Mouse (Mus musculus): ENCODE data around the gene Acadvl. TPM values are rescaled to one million over a fixed set of nuclear protein-coding genes. Genes with fewer than 3 reads are reported as not detected.
A peak's percentile ranks its signal among the peaks of the same experiment; 100 is the strongest.

Gene Acadvl
- polyA plus RNA-seq (2015; fragmentation: Nextera tagmentation; extraction: Ambion mirVana), result 311 and 331 TPM in 2 replicates

GRCm38 (mm10) chr11:70014880-70015558, at the start of gene Acadvl:
Gene Acadvl, minus strand, starts transcription at chr11:70015411.

GRCm38 (mm10) chr11:70053898-70054570, 38.8 kb upstream of the Acadvl start, which contains the start of gene Asgr1:
Gene Asgr1, plus strand, starts transcription at chr11:70054085.

GRCm38 (mm10) chr11:70016669-70017068, 1.5 kb upstream of the Acadvl start, which contains the start of gene Dlg4:
Gene Dlg4, plus strand, starts transcription at chr11:70016942.

GRCm38 (mm10) chr11:70000396-70000898, 14.8 kb downstream of the Acadvl start, which contains the start of gene Dvl2:
Gene Dvl2, plus strand, starts transcription at chr11:70000595.

GRCm38 (mm10) chr11:69995391-69995960, 19.7 kb downstream of the Acadvl start, which contains the start of gene Phf23:
Gene Phf23, plus strand, starts transcription at chr11:69995777.

GRCm38 (mm10) chr11:69990850-69991691, 24.1 kb downstream of the Acadvl start, which contains the start of gene Gabarap:
Gene Gabarap, plus strand, starts transcription at chr11:69991143.

GRCm38 (mm10) chr11:69982225-69982624, 33.0 kb downstream of the Acadvl start, which contains the start of gene Elp5:
Gene Elp5, minus strand, starts transcription at chr11:69982517.

GRCm38 (mm10) chr11:69981141-69981762, 34.0 kb downstream of the Acadvl start, which contains the start of gene Ctdnep1:
Gene Ctdnep1, plus strand, starts transcription at chr11:69981156.

GRCm38 (mm10) chr11:69964650-69965270, 50.5 kb downstream of the Acadvl start, which contains the start of gene Cldn7:
Gene Cldn7, plus strand, starts transcription at chr11:69964779.

MicroRNA genes within 50 kb of the gene (microRNA counts, 519-probe panel; counts per million panel counts)
- microRNA mmu-miR-324-3p (296 counts per million, percentile 58 among the panel's probes with 10 or more counts), microRNA mmu-miR-324-5p (3,504 counts per million, percentile 75 among the panel's probes with 10 or more counts)

Small RNAs within 50 kb of the gene (microRNA-seq; reads per million reads assigned to microRNA genes)
- 0 reads per million in 2 experiments for gene Gm44349
- 1,124 to 1,444 reads per million in 2 experiments for gene Mir324

Other genes with a start within 250 kb of the Acadvl start
- 2.5 and 2.9 TPM in 2 replicates for gene Zbtb4, start 249.5 kb downstream of the Acadvl start, polyA plus RNA-seq (2015; fragmentation: Nextera tagmentation; extraction: Ambion mirVana)
- 79.0 and 95.8 TPM in 2 replicates for gene Chrnb1, start 219.5 kb downstream of the Acadvl start, polyA plus RNA-seq (2015; fragmentation: Nextera tagmentation; extraction: Ambion mirVana)
- 1.5 and 2.2 TPM in 2 replicates for gene Fgf11, start 213.6 kb downstream of the Acadvl start, polyA plus RNA-seq (2015; fragmentation: Nextera tagmentation; extraction: Ambion mirVana)
- 0.31 and 0.45 TPM in 2 replicates for gene Tmem102, start 209.8 kb downstream of the Acadvl start, polyA plus RNA-seq (2015; fragmentation: Nextera tagmentation; extraction: Ambion mirVana)
- not detected in 2 replicates for gene Gm39566, start 200.1 kb downstream of the Acadvl start, polyA plus RNA-seq (2015; fragmentation: Nextera tagmentation; extraction: Ambion mirVana)
- not detected in 2 replicates for gene Spem2, start 196.9 kb downstream of the Acadvl start, polyA plus RNA-seq (2015; fragmentation: Nextera tagmentation; extraction: Ambion mirVana)
- gene Spem1, start 193.2 kb downstream of the Acadvl start, polyA plus RNA-seq (2015; fragmentation: Nextera tagmentation; extraction: Ambion mirVana), result not detected in 2 replicates
- 2.1 TPM in 2 replicates for gene Nlgn2, start 177.6 kb downstream of the Acadvl start, polyA plus RNA-seq (2015; fragmentation: Nextera tagmentation; extraction: Ambion mirVana)
- 242 and 272 TPM in 2 replicates for gene Tmem256, start 176.9 kb downstream of the Acadvl start, polyA plus RNA-seq (2015; fragmentation: Nextera tagmentation; extraction: Ambion mirVana)
- 36.6 and 44.6 TPM in 2 replicates for gene Plscr3, start 169.0 kb downstream of the Acadvl start, polyA plus RNA-seq (2015; fragmentation: Nextera tagmentation; extraction: Ambion mirVana)
- gene Tnk1, start 156.7 kb downstream of the Acadvl start, polyA plus RNA-seq (2015; fragmentation: Nextera tagmentation; extraction: Ambion mirVana), result 0.09 and 0.46 TPM in 2 replicates
- not detected in 2 replicates for gene Tmem95, start 137.4 kb downstream of the Acadvl start, polyA plus RNA-seq (2015; fragmentation: Nextera tagmentation; extraction: Ambion mirVana)
- 2.6 and 3.6 TPM in 2 replicates for gene Kctd11, start 134.0 kb downstream of the Acadvl start, polyA plus RNA-seq (2015; fragmentation: Nextera tagmentation; extraction: Ambion mirVana)
- 0.34 and 0.46 TPM in 2 replicates for gene Acap1, start 119.9 kb downstream of the Acadvl start, polyA plus RNA-seq (2015; fragmentation: Nextera tagmentation; extraction: Ambion mirVana)
- gene 2810408A11Rik, start 114.4 kb downstream of the Acadvl start, polyA plus RNA-seq (2015; fragmentation: Nextera tagmentation; extraction: Ambion mirVana), result 1.8 and 2.4 TPM in 2 replicates
- gene Neurl4, start 114.3 kb downstream of the Acadvl start, polyA plus RNA-seq (2015; fragmentation: Nextera tagmentation; extraction: Ambion mirVana), result 3.0 and 3.3 TPM in 2 replicates
- 41.9 and 42.1 TPM in 2 replicates for gene Gps2, start 101.5 kb downstream of the Acadvl start, polyA plus RNA-seq (2015; fragmentation: Nextera tagmentation; extraction: Ambion mirVana)
- gene Eif5a, start 93.5 kb downstream of the Acadvl start, polyA plus RNA-seq (2015; fragmentation: Nextera tagmentation; extraction: Ambion mirVana), result 952 and 1,117 TPM in 2 replicates
- gene Ybx2, start 79.6 kb downstream of the Acadvl start, polyA plus RNA-seq (2015; fragmentation: Nextera tagmentation; extraction: Ambion mirVana), result 0.78 and 0.85 TPM in 2 replicates
- gene Slc2a4, start 67.2 kb downstream of the Acadvl start, polyA plus RNA-seq (2015; fragmentation: Nextera tagmentation; extraction: Ambion mirVana), result 128 and 138 TPM in 2 replicates
- gene Cldn7, start 50.6 kb downstream of the Acadvl start, polyA plus RNA-seq (2015; fragmentation: Nextera tagmentation; extraction: Ambion mirVana), result 0.23 and 0.57 TPM in 2 replicates
- gene Ctdnep1, start 34.3 kb downstream of the Acadvl start, polyA plus RNA-seq (2015; fragmentation: Nextera tagmentation; extraction: Ambion mirVana), result 42.1 and 46.1 TPM in 2 replicates
- gene Elp5, start 32.9 kb downstream of the Acadvl start, polyA plus RNA-seq (2015; fragmentation: Nextera tagmentation; extraction: Ambion mirVana), result 86.0 and 92.4 TPM in 2 replicates
- gene Gabarap, start 24.3 kb downstream of the Acadvl start, polyA plus RNA-seq (2015; fragmentation: Nextera tagmentation; extraction: Ambion mirVana), result 320 and 389 TPM in 2 replicates
- 31.1 and 33.7 TPM in 2 replicates for gene Phf23, start 19.6 kb downstream of the Acadvl start, polyA plus RNA-seq (2015; fragmentation: Nextera tagmentation; extraction: Ambion mirVana)
- gene Dvl2, start 14.8 kb downstream of the Acadvl start, polyA plus RNA-seq (2015; fragmentation: Nextera tagmentation; extraction: Ambion mirVana), result 11.2 and 11.8 TPM in 2 replicates
- gene Dlg4, start 1.5 kb upstream of the Acadvl start, polyA plus RNA-seq (2015; fragmentation: Nextera tagmentation; extraction: Ambion mirVana), result 3.3 and 5.3 TPM in 2 replicates
- 0.13 and 0.21 TPM in 2 replicates for gene Asgr1, start 38.7 kb upstream of the Acadvl start, polyA plus RNA-seq (2015; fragmentation: Nextera tagmentation; extraction: Ambion mirVana)
- gene Asgr2, start 77.2 kb upstream of the Acadvl start, polyA plus RNA-seq (2015; fragmentation: Nextera tagmentation; extraction: Ambion mirVana), result 0.23 and 0.68 TPM in 2 replicates
- gene Mgl2, start 114.9 kb upstream of the Acadvl start, polyA plus RNA-seq (2015; fragmentation: Nextera tagmentation; extraction: Ambion mirVana), result 8.2 and 9.7 TPM in 2 replicates
- gene Clec10a, start 140.8 kb upstream of the Acadvl start, polyA plus RNA-seq (2015; fragmentation: Nextera tagmentation; extraction: Ambion mirVana), result 4.7 and 11.4 TPM in 2 replicates
- gene Slc16a11, start 197.3 kb upstream of the Acadvl start, polyA plus RNA-seq (2015; fragmentation: Nextera tagmentation; extraction: Ambion mirVana), result 0.37 and 0.59 TPM in 2 replicates
- gene Slc16a13, start 205.7 kb upstream of the Acadvl start, polyA plus RNA-seq (2015; fragmentation: Nextera tagmentation; extraction: Ambion mirVana), result 1.3 and 2.4 TPM in 2 replicates
- gene Bcl6b, start 214.4 kb upstream of the Acadvl start, polyA plus RNA-seq (2015; fragmentation: Nextera tagmentation; extraction: Ambion mirVana), result 6.5 and 8.3 TPM in 2 replicates
- 70.9 and 85.5 TPM in 2 replicates for gene 0610010K14Rik, start 222.5 kb upstream of the Acadvl start, polyA plus RNA-seq (2015; fragmentation: Nextera tagmentation; extraction: Ambion mirVana)
- 6.0 and 7.6 TPM in 2 replicates for gene Gm21988, start 224.4 kb upstream of the Acadvl start, polyA plus RNA-seq (2015; fragmentation: Nextera tagmentation; extraction: Ambion mirVana)
- 228 and 235 TPM in 2 replicates for gene Rnasek, start 224.4 kb upstream of the Acadvl start, polyA plus RNA-seq (2015; fragmentation: Nextera tagmentation; extraction: Ambion mirVana)
- gene Alox12, start 239.9 kb upstream of the Acadvl start, polyA plus RNA-seq (2015; fragmentation: Nextera tagmentation; extraction: Ambion mirVana), result 0.91 and 1.7 TPM in 2 replicates

Measured in skeletal muscle tissue, postnatal 0 days (tissue).